Mouse (Mus musculus): ENCODE measurements around the gene Vgll4. TPM values are rescaled to one million over a fixed set of nuclear protein-coding genes. Genes with fewer than 3 reads are reported as not detected.

Gene Vgll4
- polyA plus RNA-seq, 1 experiment from 2014 or later = 84.9 TPM

DNA sequence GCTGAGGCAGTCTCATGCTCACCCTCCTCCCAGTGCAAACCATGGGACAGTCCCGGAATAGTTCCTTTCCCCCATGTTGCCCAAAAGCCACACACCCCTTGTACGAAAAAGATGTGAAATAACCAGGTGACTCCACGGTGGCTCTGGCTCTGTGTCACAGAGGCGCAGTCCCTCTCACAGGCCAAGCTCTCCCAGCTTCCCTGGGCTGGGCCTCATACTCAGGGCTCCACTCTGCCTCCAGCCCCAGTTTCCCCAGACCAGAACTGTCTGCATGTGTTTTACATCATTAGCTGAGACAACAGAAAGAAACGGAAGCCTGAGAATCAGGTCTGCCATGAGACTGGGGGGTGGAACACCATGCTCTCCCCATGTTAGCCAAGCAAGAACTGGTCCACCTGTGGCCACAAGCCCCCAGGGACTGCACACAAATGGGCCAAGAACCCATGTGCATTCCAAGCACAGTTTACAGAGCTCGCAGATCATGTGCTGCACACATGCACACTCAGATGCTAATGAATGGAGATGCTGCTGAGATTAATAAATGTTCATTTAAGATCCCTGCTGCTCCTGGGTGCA is 100.2 kb downstream of the Vgll4 start:
- Histone ChIP-seq H3K4me1 (ENCODE audit: control insufficient read depth, insufficient read depth, low read length) (peaks cover 39% of the 10 kb centered on the region), H3K9ac (replicated peaks; ENCODE audit: low read depth, low read length) (no peak overlapping the region), H3K9me3 (ENCODE audit: control insufficient read depth, low read depth, low read length) (no peaks in the 10 kb centered on the region), H3K36me3 (ENCODE audit: control insufficient read depth, insufficient read depth, low read length) (peaks cover 8% of the 10 kb centered on the region; the same call in 1 of the 2 replicates), H3K27me3 (ENCODE audit: control insufficient read depth, insufficient read depth, low read length) (no peaks in the 10 kb centered on the region), H3K4me2 (replicated peaks; ENCODE audit: low read depth, low read length) (no peak overlapping the region), H3K27ac (ENCODE audit: low read length) (peak overlapping the region; percentile 10; the same call in 1 of the 2 replicates), H3K4me3 (ENCODE audit: low read depth, low read length) (no peak overlapping the region)
- WGBS = 73% methylated on average over 6 of the region's 6 CpGs
- no peak for ATAC-seq (ENCODE audit: insufficient number of reproducible peaks, insufficient read depth, low FRiP score, low read depth)

DNA sequence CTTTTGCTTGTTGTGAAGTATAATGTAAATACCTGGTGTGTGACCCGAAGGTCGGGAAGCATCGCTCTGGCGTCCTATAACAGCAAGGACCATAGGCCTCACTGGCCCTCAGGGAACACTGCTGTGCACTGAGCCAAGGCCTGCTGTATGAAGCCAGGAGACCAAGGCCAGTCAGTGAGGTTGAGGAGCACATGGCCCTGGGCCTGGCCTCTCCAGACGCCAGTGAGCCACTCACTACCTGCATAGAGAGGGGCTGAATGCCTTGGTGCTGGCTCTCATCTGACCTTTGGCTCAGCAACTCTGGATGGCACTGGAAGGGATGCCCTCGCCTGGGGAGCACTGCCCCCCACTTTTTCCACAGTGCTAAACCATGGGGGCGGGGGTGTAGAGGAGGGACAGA is 101.1 kb downstream of the Vgll4 start:
- Histone ChIP-seq H3K27me3 (ENCODE audit: control insufficient read depth, insufficient read depth, low read length) (no peaks in the 10 kb centered on the region), H3K4me2 (replicated peaks; ENCODE audit: low read depth, low read length) (no peak overlapping the region), H3K9me3 (ENCODE audit: control insufficient read depth, low read depth, low read length) (no peaks in the 10 kb centered on the region), H3K4me3 (ENCODE audit: low read depth, low read length) (no peak overlapping the region), H3K4me1 (ENCODE audit: control insufficient read depth, insufficient read depth, low read length) (peaks cover 29% of the 10 kb centered on the region), H3K27ac (ENCODE audit: low read length) (no peak overlapping the region), H3K36me3 (ENCODE audit: control insufficient read depth, insufficient read depth, low read length) (peaks cover 8% of the 10 kb centered on the region), H3K9ac (replicated peaks; ENCODE audit: low read depth, low read length) (no peak overlapping the region)
- no peak for ATAC-seq (ENCODE audit: insufficient number of reproducible peaks, insufficient read depth, low FRiP score, low read depth)
- 80% methylated on average over 7 of the region's 7 CpGs for WGBS

DNA sequence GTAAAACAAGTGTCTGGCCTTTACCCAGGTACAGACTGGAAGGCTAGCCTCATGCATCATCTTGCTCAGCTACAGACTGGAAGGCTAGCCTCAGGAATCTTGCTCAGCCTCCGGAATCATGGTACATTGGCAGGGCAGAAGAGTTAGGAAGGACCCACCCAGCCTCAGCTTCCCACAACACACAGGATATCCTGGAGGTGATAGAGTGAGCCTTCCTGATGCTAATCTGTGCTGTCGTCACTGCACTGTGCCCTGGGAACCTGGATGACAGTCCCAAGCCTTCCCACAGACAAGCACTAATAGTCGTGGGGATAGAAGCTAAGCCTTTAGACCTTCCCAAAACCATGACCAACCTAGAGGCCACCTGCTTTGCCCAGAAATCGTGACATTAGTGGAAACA is 103.2 kb downstream of the Vgll4 start:
- ATAC-seq (ENCODE audit: insufficient number of reproducible peaks, insufficient read depth, low FRiP score, low read depth) = no peak
- WGBS = 91% methylated on average over 4 of the region's 4 CpGs
- Histone ChIP-seq H3K4me2 (replicated peaks; ENCODE audit: low read depth, low read length) (no peak overlapping the region), H3K9me3 (ENCODE audit: control insufficient read depth, low read depth, low read length) (no peaks in the 10 kb centered on the region), H3K4me1 (ENCODE audit: control insufficient read depth, insufficient read depth, low read length) (peaks cover 18% of the 10 kb centered on the region; the same call in 1 of the 2 replicates), H3K36me3 (ENCODE audit: control insufficient read depth, insufficient read depth, low read length) (peaks cover 28% of the 10 kb centered on the region), H3K9ac (replicated peaks; ENCODE audit: low read depth, low read length) (no peak overlapping the region), H3K27ac (ENCODE audit: low read length) (no peak overlapping the region), H3K27me3 (ENCODE audit: control insufficient read depth, insufficient read depth, low read length) (no peaks in the 10 kb centered on the region), H3K4me3 (ENCODE audit: low read depth, low read length) (no peak overlapping the region)

DNA sequence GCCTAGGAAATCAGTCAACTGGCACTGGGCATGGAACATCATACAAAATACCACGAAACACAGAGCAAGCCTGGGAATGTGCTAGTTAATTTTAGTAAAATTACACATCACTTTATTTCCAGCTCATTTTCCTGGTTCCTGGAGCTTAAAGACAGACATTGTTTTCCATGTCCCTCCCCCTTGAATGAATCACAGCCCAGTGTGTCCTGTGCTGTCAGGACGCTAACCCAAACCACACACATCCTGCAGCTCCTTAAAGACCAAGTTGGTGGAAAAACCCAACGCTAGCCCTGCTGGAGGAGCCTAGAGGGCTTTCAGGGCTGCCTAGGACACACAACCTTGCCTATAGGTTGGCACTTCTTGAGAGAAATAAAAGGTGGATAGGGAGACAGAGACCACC is 103.7 kb downstream of the Vgll4 start:
- no peak overlapping the region for H3K4me3 ChIP-seq (ENCODE audit: low read depth, low read length)
- no peaks in the 10 kb centered on the region for H3K9me3 ChIP-seq (ENCODE audit: control insufficient read depth, low read depth, low read length)
- no peaks in the 10 kb centered on the region for H3K27me3 ChIP-seq (ENCODE audit: control insufficient read depth, insufficient read depth, low read length)
- no peak overlapping the region for H3K9ac ChIP-seq (replicated peaks; ENCODE audit: low read depth, low read length)
- H3K36me3 ChIP-seq (ENCODE audit: control insufficient read depth, insufficient read depth, low read length) = peaks cover 30% of the 10 kb centered on the region
- peaks cover 22% of the 10 kb centered on the region for H3K4me1 ChIP-seq (ENCODE audit: control insufficient read depth, insufficient read depth, low read length)
- no peak overlapping the region for H3K27ac ChIP-seq (ENCODE audit: low read length)
- ATAC-seq (ENCODE audit: insufficient number of reproducible peaks, insufficient read depth, low FRiP score, low read depth) = no peak
- no peak overlapping the region for H3K4me2 ChIP-seq (replicated peaks; ENCODE audit: low read depth, low read length)
- WGBS = 74% methylated on average over 3 of the region's 3 CpGs

DNA sequence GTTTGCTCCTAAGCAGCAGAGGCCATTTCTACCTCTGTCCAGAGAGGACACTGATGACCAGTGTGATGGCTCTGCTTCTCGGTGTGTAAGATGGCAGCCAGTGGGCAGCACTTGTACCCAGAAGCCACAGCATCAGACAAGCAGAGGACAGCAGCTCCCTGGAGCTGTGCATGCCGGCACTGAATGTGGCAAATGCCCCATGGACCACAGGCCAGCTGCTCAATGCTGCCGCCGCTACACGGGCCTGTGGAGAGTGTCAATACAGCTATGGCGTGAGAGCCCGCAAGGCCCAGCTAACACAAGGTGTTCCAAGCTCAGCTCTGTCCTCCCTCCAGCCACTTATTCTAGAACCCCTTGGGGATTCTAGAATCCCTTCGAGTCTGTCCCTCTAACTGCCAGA is 105.4 kb downstream of the Vgll4 start:
- H3K36me3 ChIP-seq (ENCODE audit: control insufficient read depth, insufficient read depth, low read length) = peaks cover 34% of the 10 kb centered on the region
- H3K4me2 ChIP-seq (replicated peaks; ENCODE audit: low read depth, low read length) = no peak overlapping the region
- no peak overlapping the region for H3K27ac ChIP-seq (ENCODE audit: low read length)
- H3K9me3 ChIP-seq (ENCODE audit: control insufficient read depth, low read depth, low read length) = no peaks in the 10 kb centered on the region
- WGBS = 87% methylated on average over 8 of the region's 8 CpGs
- H3K27me3 ChIP-seq (ENCODE audit: control insufficient read depth, insufficient read depth, low read length) = no peaks in the 10 kb centered on the region
- H3K4me1 ChIP-seq (ENCODE audit: control insufficient read depth, insufficient read depth, low read length) = peaks cover 13% of the 10 kb centered on the region; the same call in 1 of the 2 replicates
- no peak overlapping the region for H3K9ac ChIP-seq (replicated peaks; ENCODE audit: low read depth, low read length)
- H3K4me3 ChIP-seq (ENCODE audit: low read depth, low read length) = no peak overlapping the region
- ATAC-seq (ENCODE audit: insufficient number of reproducible peaks, insufficient read depth, low FRiP score, low read depth) = no peak

DNA sequence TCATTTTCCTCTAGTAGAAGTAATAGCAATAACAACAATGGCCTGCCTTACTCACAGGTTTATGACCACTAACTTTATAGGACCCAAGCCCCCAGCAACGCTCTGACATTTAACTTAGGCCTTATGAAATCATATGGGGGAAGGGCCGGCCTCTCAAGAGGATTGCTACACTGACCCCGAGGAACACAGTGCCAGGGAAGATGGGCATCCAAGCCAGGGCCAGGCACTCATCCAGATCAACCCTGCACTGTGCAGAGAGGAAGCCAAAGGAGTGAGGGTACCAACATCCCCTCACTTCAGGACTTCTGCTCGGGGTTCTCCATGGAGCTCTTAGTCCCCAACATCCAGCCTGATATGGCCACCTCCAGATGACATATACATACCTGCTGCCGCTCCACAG is 106.3 kb downstream of the Vgll4 start:
- WGBS = 91% methylated on average over 5 of the region's 5 CpGs
- no peak for ATAC-seq (ENCODE audit: insufficient number of reproducible peaks, insufficient read depth, low FRiP score, low read depth)
- peaks cover 13% of the 10 kb centered on the region; the same call in 1 of the 2 replicates for H3K4me1 ChIP-seq (ENCODE audit: control insufficient read depth, insufficient read depth, low read length)
- peaks cover 36% of the 10 kb centered on the region for H3K36me3 ChIP-seq (ENCODE audit: control insufficient read depth, insufficient read depth, low read length)
- H3K27ac ChIP-seq (ENCODE audit: low read length) = no peak overlapping the region
- no peak overlapping the region for H3K4me3 ChIP-seq (ENCODE audit: low read depth, low read length)
- no peak overlapping the region for H3K9ac ChIP-seq (replicated peaks; ENCODE audit: low read depth, low read length)
- H3K4me2 ChIP-seq (replicated peaks; ENCODE audit: low read depth, low read length) = no peak overlapping the region
- no peaks in the 10 kb centered on the region for H3K27me3 ChIP-seq (ENCODE audit: control insufficient read depth, insufficient read depth, low read length)
- H3K9me3 ChIP-seq (ENCODE audit: control insufficient read depth, low read depth, low read length) = no peaks in the 10 kb centered on the region

DNA sequence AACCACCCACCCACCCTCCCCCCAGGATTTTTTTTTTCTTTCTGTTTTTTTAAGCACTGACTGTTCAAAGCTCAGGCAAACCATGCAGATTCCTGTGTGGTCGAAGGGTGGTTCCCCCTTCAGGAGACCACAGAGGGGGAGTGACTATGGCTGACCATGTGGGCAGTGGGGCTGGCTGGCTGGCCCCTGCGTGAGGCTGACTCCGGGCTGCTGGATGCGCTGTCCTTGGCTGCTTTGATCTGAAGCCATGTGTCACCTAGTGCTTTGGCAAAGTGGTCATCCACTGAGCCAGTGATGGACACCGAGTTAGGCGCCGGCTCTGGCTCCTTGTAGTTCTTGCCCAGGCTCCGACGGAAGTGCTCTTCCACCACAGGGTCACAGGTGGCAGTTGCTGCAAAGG is 107.7 kb downstream of the Vgll4 start:
- Histone ChIP-seq H3K4me1 (ENCODE audit: control insufficient read depth, insufficient read depth, low read length) (peaks cover 13% of the 10 kb centered on the region; the same call in 1 of the 2 replicates), H3K27ac (ENCODE audit: low read length) (no peak overlapping the region), H3K36me3 (ENCODE audit: control insufficient read depth, insufficient read depth, low read length) (peaks cover 36% of the 10 kb centered on the region), H3K4me2 (replicated peaks; ENCODE audit: low read depth, low read length) (no peak overlapping the region), H3K9me3 (ENCODE audit: control insufficient read depth, low read depth, low read length) (no peaks in the 10 kb centered on the region), H3K4me3 (ENCODE audit: low read depth, low read length) (no peak overlapping the region), H3K9ac (replicated peaks; ENCODE audit: low read depth, low read length) (no peak overlapping the region), H3K27me3 (ENCODE audit: control insufficient read depth, insufficient read depth, low read length) (no peaks in the 10 kb centered on the region)
- WGBS = 86% methylated on average over 9 of the region's 9 CpGs
- ATAC-seq (ENCODE audit: insufficient number of reproducible peaks, insufficient read depth, low FRiP score, low read depth) = no peak

DNA sequence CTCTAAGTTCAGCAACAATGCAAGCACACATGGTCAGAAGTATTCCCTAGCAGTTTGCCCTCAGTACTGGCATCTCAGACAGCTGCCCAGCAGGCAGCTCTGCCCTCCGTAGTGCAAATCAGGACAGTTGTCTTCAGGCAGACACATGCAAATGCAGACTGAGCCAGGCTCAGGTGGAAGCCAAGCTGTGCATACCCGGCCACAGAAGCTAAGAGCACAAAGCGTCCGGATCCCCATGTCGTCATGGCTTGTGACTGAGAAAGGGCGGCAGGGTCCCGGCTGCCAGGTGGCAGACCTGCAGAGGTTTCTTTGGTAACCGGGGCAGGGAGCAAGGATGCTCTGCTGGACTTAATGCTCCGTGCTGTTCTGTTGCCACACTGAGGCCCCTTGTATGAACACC is 108.2 kb downstream of the Vgll4 start:
- H3K4me1 ChIP-seq (ENCODE audit: control insufficient read depth, insufficient read depth, low read length) = peaks cover 13% of the 10 kb centered on the region; the same call in 1 of the 2 replicates
- no peak for ATAC-seq (ENCODE audit: insufficient number of reproducible peaks, insufficient read depth, low FRiP score, low read depth)
- WGBS = 79% methylated on average over 9 of the region's 9 CpGs

More for the DNA sequence above, 108.2 kb downstream of the Vgll4 start:
- Histone ChIP-seq H3K27me3 (ENCODE audit: control insufficient read depth, insufficient read depth, low read length) (no peaks in the 10 kb centered on the region), H3K27ac (ENCODE audit: low read length) (peak overlapping the region; percentile 33; the same call in 1 of the 2 replicates), H3K36me3 (ENCODE audit: control insufficient read depth, insufficient read depth, low read length) (peaks cover 36% of the 10 kb centered on the region), H3K4me2 (replicated peaks; ENCODE audit: low read depth, low read length) (no peak overlapping the region), H3K9me3 (ENCODE audit: control insufficient read depth, low read depth, low read length) (no peaks in the 10 kb centered on the region), H3K9ac (replicated peaks; ENCODE audit: low read depth, low read length) (no peak overlapping the region), H3K4me3 (ENCODE audit: low read depth, low read length) (no peak overlapping the region)
